Mouse (Mus musculus) bone marrow macrophage, adult 2 months (primary cell): ENCODE measurements at regions not wholly inside any gene's neighbourhood (a gene's known extent, or its start where the extent isn't known, plus 50 kb on each side); places are given as distances from the start of the nearest gene placed in this dataset.

Source experiments
- CTCF ChIP-seq: IDR thresholded peaks from 2 replicates; pipeline ENCODE4 v1.5.1; 2012; ENCODE audit warnings: low read depth, mild to moderate bottlenecking, low read length, moderate library complexity
- POLR2A ChIP-seq: IDR thresholded peaks from 2 replicates; pipeline ENCODE4 v1.6.1; 2012; ENCODE audit warnings: mild to moderate bottlenecking, low read depth, low read length, borderline replicate concordance

GRCm38 (mm10) chr9:23122524-23122923 is 100.4 kb upstream of the Bmper start:
- no peak for TF ChIP-seq CTCF
- no peak for TF ChIP-seq POLR2A
